Mouse (Mus musculus) hindbrain, embryonic 12.5 days (tissue): Measurements from ENCODE around the gene Ltbp1. TPM values are rescaled to one million over a fixed set of nuclear protein-coding genes. Genes with fewer than 3 reads are reported as not detected.
A peak's percentile ranks its signal among the peaks of the same experiment; 100 is the strongest.

ENCODE experiments used
- ATAC-seq: fragments of 200-750 bp; cut with Nextera tagmentation; 2 replicates; pipeline ENCODE4 v1.8.0; 2017; ENCODE audit warnings: moderate TSS enrichment; ENCODE audit not compliant: low FRiP score
- H3K27ac ChIP-seq: fragments of 300-500 bp; sonication (generic); 2 replicates; pipeline ENCODE4 v1.5.1; 2016; ENCODE audit warnings: mild to moderate bottlenecking
- H3K27me3 ChIP-seq: fragments of 300-500 bp; sonication (generic); 2 replicates; pipeline ENCODE4 v1.6.1; 2016; ENCODE audit warnings: mild to moderate bottlenecking
- H3K36me3 ChIP-seq: fragments of 300-500 bp; sonication (generic); 2 replicates; pipeline ENCODE4 v1.6.1; 2016; ENCODE audit warnings: mild to moderate bottlenecking
- H3K4me1 ChIP-seq: fragments of 300-500 bp; sonication (generic); 2 replicates; pipeline ENCODE4 v1.6.1; 2016
- H3K4me2 ChIP-seq: fragments of 300-500 bp; sonication (generic); replicated peaks from 2 replicates; pipeline ENCODE4 v1.6.1; 2016; ENCODE audit warnings: mild to moderate bottlenecking
- H3K4me3 ChIP-seq: fragments of 300-500 bp; sonication (generic); 2 replicates; pipeline ENCODE4 v1.5.1; 2016; ENCODE audit warnings: mild to moderate bottlenecking
- H3K9ac ChIP-seq: fragments of 300-500 bp; sonication (generic); 2 replicates; pipeline ENCODE4 v1.6.1; 2016; ENCODE audit warnings: mild to moderate bottlenecking, moderate library complexity
- H3K9me3 ChIP-seq: fragments of 300-500 bp; sonication (generic); replicated peaks from 2 replicates; pipeline ENCODE4 v1.6.1; 2016; ENCODE audit warnings: mild to moderate bottlenecking
- WGBS: fragments of 180-500 bp; shearing (Covaris S2); methylation state at CpG from one replicate; pipeline ENCODE4 v1.1.7; 2016; 5-methylcytosine and 5-hydroxymethylcytosine counted together
- polyA plus RNA-seq: library from polyadenylated mRNA; unstranded; fragments of >200 nt; fragmentation: Nextera tagmentation; extraction: Ambion mirVana; gene quantifications from 2 replicates; pipeline ENCODE4 v1.2.1, GENCODE M21; 2016

The Ltbp1 gene
- polyA plus RNA-seq, 1 experiment from 2014 or later = 12.0 TPM

DNA sequence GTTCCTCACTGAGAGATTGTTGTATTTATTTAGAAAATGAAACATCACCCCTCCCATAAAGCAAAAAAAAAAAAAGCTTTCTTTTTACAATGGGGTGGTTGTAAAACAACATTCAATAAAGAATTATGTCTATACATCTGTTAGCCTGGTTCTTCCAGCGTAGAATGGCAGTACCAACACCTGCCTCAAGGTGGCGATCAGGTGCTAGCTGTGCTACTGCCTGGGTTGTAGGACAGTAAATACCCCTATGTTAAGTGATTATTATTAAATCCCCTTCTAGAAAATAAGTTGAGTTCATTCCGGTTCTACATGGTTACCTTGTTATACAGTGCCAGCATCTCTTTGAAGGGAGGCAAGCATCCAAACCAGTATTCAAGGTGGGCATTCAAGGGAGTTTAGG, 367.0 kb downstream of the Ltbp1 start:
- H3K36me3 ChIP-seq = no peaks in the 10 kb centered on the region
- no peak overlapping the region for H3K27ac ChIP-seq
- no peak for ATAC-seq
- no peak overlapping the region for H3K4me2 ChIP-seq
- no peaks in the 10 kb centered on the region for H3K27me3 ChIP-seq
- H3K4me1 ChIP-seq = no peaks in the 10 kb centered on the region
- H3K4me3 ChIP-seq = no peak overlapping the region
- H3K9ac ChIP-seq = no peak overlapping the region
- 57% methylated on average over 3 of the region's 3 CpGs for WGBS
- H3K9me3 ChIP-seq = no peaks in the 10 kb centered on the region

GRCm38 (mm10) chr17:75374287-75375024, 369.1 kb downstream of the Ltbp1 start:
- no peaks in the 10 kb centered on the region for H3K9me3 ChIP-seq
- no peak overlapping the region for H3K4me2 ChIP-seq
- 69% methylated on average over 5 of the region's 5 CpGs for WGBS
- H3K27me3 ChIP-seq = no peaks in the 10 kb centered on the region
- H3K4me3 ChIP-seq = no peak overlapping the region
- ATAC-seq = no peak
- H3K9ac ChIP-seq = no peak overlapping the region
- no peak overlapping the region for H3K27ac ChIP-seq
- no peaks in the 10 kb centered on the region for H3K4me1 ChIP-seq
- no peaks in the 10 kb centered on the region for H3K36me3 ChIP-seq

- no peaks in the 10 kb centered on the region for H3K36me3 ChIP-seq
- no peaks in the 10 kb centered on the region for H3K4me1 ChIP-seq
- no peaks in the 10 kb centered on the region for H3K9me3 ChIP-seq
- WGBS = 89% methylated on average over 9 of the region's 9 CpGs
- no peaks in the 10 kb centered on the region for H3K27me3 ChIP-seq
- no peak for ATAC-seq
- H3K4me2 ChIP-seq = no peak overlapping the region
- no peak overlapping the region for H3K4me3 ChIP-seq
- H3K9ac ChIP-seq = no peak overlapping the region
- H3K27ac ChIP-seq = no peak overlapping the region
Observed at GRCm38 (mm10) chr17:75378256-75378871, 373.0 kb downstream of the Ltbp1 start.

- Histone ChIP-seq H3K27ac (no peak overlapping the region), H3K4me3 (no peak overlapping the region), H3K36me3 (no peaks in the 10 kb centered on the region), H3K4me1 (no peaks in the 10 kb centered on the region), H3K9ac (no peak overlapping the region), H3K4me2 (no peak overlapping the region), H3K27me3 (no peaks in the 10 kb centered on the region), H3K9me3 (no peaks in the 10 kb centered on the region)
- ATAC-seq = peak; percentile 67; the same call in 1 of the 2 replicates
- WGBS = 37% methylated on average over 2 of the region's 2 CpGs
Observed at GRCm38 (mm10) chr17:75380167-75380566, 374.8 kb downstream of the Ltbp1 start.

- Histone ChIP-seq H3K27ac (no peak overlapping the region), H3K27me3 (no peaks in the 10 kb centered on the region), H3K4me3 (no peak overlapping the region), H3K36me3 (no peaks in the 10 kb centered on the region), H3K9ac (no peak overlapping the region), H3K9me3 (no peaks in the 10 kb centered on the region), H3K4me1 (no peaks in the 10 kb centered on the region), H3K4me2 (no peak overlapping the region)
- no peak for ATAC-seq
- WGBS = 88% methylated on average over 4 of the region's 4 CpGs
Observed at GRCm38 (mm10) chr17:75388402-75388801, 383.0 kb downstream of the Ltbp1 start.

DNA sequence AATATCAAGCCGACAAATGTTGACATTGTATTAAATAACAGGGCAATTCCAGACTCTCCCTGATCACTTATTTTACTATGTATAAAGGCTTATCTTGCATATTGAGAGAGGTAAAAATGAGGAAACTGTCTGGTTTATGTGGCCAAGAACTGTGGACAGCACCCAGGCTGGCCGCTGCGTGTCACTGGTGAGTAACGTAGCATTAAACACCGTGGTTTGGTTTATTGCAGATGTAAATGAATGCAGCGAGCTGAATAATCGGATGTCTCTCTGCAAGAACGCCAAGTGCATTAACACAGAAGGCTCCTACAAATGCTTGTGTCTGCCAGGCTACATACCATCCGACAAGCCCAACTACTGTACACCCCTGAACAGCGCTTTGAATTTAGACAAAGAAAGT, 384.8 kb downstream of the Ltbp1 start:
- Histone ChIP-seq H3K27ac (no peak overlapping the region), H3K27me3 (no peaks in the 10 kb centered on the region), H3K9me3 (no peaks in the 10 kb centered on the region), H3K9ac (no peak overlapping the region), H3K4me2 (no peak overlapping the region), H3K4me1 (no peaks in the 10 kb centered on the region), H3K4me3 (no peak overlapping the region), H3K36me3 (no peaks in the 10 kb centered on the region)
- no peak for ATAC-seq
- WGBS = 80% methylated on average over 10 of the region's 10 CpGs

DNA sequence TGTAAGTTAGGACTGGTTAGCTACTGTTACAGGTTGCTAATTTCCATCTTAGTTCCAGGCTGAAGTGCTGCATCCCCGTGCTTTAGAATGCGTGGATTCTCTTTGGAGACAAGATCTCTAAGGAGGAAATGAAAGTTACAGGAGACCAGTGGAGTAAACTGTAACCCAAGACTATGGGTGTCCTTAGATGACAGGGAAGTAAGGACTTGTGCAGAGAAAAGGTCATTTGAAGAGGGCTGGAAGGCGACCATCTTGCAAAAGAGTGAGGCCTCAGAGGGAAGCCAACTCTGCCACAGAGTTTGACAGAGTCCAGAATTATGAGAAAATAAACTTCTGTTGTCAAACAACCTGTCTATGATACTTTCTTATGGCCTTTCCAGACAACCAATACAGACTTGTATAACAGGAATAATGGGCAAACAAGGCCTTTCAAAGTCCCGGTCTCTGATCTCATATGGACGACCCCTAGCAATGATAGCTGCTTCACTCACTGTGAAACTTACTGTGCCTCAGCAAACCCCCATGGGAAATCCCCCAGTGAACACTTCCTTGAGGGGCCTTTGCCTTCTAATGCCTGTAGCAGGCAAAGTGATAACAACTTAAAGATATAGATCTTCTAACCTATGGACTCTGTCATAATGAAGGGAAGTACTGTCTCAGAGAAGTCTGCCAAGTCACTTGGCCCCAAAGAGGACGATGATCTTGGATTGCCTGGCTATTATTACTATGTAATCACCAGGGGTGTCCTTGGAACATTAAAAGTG, 386.2 kb downstream of the Ltbp1 start:
- no peaks in the 10 kb centered on the region for H3K36me3 ChIP-seq
- no peak overlapping the region for H3K4me3 ChIP-seq
- no peaks in the 10 kb centered on the region for H3K4me1 ChIP-seq
- no peak overlapping the region for H3K27ac ChIP-seq
- no peaks in the 10 kb centered on the region for H3K27me3 ChIP-seq
- ATAC-seq = no peak
- no peak overlapping the region for H3K4me2 ChIP-seq
- no peak overlapping the region for H3K9ac ChIP-seq
- WGBS = 90% methylated on average over 6 of the region's 6 CpGs
- H3K9me3 ChIP-seq = no peaks in the 10 kb centered on the region

DNA sequence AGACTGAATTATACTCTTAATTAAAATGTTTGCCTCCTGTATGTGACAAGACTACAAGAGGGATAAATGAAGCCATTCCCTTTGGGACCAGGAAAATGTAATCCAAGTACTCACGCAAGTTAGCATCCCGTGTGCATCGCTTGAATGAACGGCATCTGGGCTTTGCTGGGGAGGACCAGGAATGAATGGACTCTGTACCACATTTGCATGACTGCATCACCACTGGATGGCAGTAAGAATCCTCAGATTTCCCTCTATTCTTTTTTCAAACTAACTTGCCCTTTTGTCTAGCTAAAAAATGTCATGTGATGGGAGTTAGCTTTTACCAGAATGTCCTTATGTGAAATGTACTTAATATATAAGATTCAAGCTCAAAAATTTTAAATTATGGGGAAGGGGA, 401.0 kb downstream of the Ltbp1 start:
- H3K4me1 ChIP-seq = no peaks in the 10 kb centered on the region
- H3K9ac ChIP-seq = no peak overlapping the region
- 44% methylated on average over 4 of the region's 4 CpGs for WGBS
- H3K27ac ChIP-seq = no peak overlapping the region
- ATAC-seq = peak; percentile 64; the same call in 1 of the 2 replicates
- H3K4me3 ChIP-seq = no peak overlapping the region
- H3K4me2 ChIP-seq = no peak overlapping the region
- no peaks in the 10 kb centered on the region for H3K36me3 ChIP-seq
- no peaks in the 10 kb centered on the region for H3K27me3 ChIP-seq
- no peaks in the 10 kb centered on the region for H3K9me3 ChIP-seq

- H3K4me1 ChIP-seq = no peaks in the 10 kb centered on the region
- peaks cover 4% of the 10 kb centered on the region; the same call in 1 of the 2 replicates for H3K9me3 ChIP-seq
- H3K4me2 ChIP-seq = no peak overlapping the region
- no peak overlapping the region for H3K9ac ChIP-seq
- no peaks in the 10 kb centered on the region for H3K27me3 ChIP-seq
- no peak overlapping the region for H3K27ac ChIP-seq
- no peak for ATAC-seq
- 84% methylated on average over 3 of the region's 3 CpGs for WGBS
- H3K4me3 ChIP-seq = no peak overlapping the region
- H3K36me3 ChIP-seq = no peaks in the 10 kb centered on the region
Observed at GRCm38 (mm10) chr17:75416861-75417260, 411.5 kb downstream of the Ltbp1 start.

DNA sequence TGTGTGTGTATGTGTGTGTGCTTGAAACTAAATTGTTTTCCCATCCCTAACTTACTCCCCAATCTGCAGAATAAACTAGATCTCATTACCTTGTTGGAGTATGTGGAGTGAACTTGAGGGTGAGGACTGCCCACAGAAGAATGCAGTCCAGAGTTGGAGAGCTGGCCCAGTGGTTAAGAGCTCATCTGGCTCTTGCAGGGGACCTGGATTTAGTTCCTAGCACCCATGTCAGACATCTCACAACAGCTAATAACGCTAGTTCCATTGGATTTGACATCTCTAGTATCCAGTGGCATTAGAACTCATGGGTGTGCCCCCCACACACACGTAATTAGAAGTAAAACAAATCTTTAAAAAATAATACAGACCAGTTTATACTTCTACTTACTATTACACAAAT, 428.8 kb downstream of the Ltbp1 start:
- Histone ChIP-seq H3K27me3 (no peaks in the 10 kb centered on the region), H3K36me3 (no peaks in the 10 kb centered on the region), H3K27ac (no peak overlapping the region), H3K4me3 (no peak overlapping the region), H3K4me1 (0 out of 2 replicates have a peak, but pooled peaks cover 3% of the 10 kb centered on the region), H3K4me2 (no peak overlapping the region), H3K9ac (no peak overlapping the region), H3K9me3 (no peaks in the 10 kb centered on the region)
- ATAC-seq = no peak
- WGBS = 87% methylated on average over 2 of the region's 2 CpGs

GRCm38 (mm10) chr17:75434871-75435270, 429.5 kb downstream of the Ltbp1 start:
- H3K9me3 ChIP-seq = no peaks in the 10 kb centered on the region
- no peaks in the 10 kb centered on the region for H3K27me3 ChIP-seq
- WGBS = 89% methylated on average over 3 of the region's 3 CpGs
- H3K27ac ChIP-seq = no peak overlapping the region
- no peaks in the 10 kb centered on the region for H3K36me3 ChIP-seq
- no peak for ATAC-seq
- H3K4me1 ChIP-seq = 0 out of 2 replicates have a peak, but pooled peaks cover 3% of the 10 kb centered on the region
- H3K4me2 ChIP-seq = no peak overlapping the region
- no peak overlapping the region for H3K9ac ChIP-seq
- H3K4me3 ChIP-seq = no peak overlapping the region

DNA sequence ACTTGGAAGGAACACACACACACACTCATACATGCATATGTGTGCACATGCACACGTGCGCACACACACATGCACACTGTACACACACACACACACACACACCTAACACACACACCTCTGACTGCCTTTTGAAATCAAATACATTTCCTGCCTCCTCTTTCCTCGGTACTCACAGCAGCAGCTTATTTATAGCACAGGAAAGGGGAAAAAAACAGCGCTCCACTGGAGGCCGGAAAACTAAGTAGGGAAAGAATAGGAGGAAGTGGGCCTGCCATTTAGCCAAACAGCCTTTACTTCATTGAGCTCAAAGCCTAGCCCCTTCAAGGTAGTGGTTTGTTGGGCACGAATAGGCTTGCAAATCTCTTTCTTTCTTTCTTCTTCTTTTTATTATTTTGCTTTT, 430.2 kb downstream of the Ltbp1 start, which contains the start of gene Rasgrp3:
Gene Rasgrp3, plus strand, starts transcription at position 298 of the 400 bp plus-strand sequence.
- 71% methylated on average over 6 of the region's 6 CpGs for WGBS
- no peaks in the 10 kb centered on the region for H3K36me3 ChIP-seq
- H3K4me2 ChIP-seq = no peak within 1 kb of the TSS
- H3K27me3 ChIP-seq = no peaks in the 10 kb centered on the region
- ATAC-seq = no peak
- H3K9ac ChIP-seq = no peak within 1 kb of the TSS
- H3K27ac ChIP-seq = no peak within 1 kb of the TSS
- H3K4me1 ChIP-seq = 0 out of 2 replicates have a peak, but pooled peaks cover 3% of the 10 kb centered on the region
- H3K9me3 ChIP-seq = no peaks in the 10 kb centered on the region
- H3K4me3 ChIP-seq = no peak within 1 kb of the TSS
